Mouse (Mus musculus) thymus, adult 2 months (tissue): ENCODE results near the gene Nabp1. TPM values are rescaled to one million over a fixed set of nuclear protein-coding genes. Genes with fewer than 3 reads are reported as not detected.

ENCODE experiments used
- DNase-seq: peaks from one replicate; pipeline ENCODE4 v3.0.0; 2021
- H3K27ac ChIP-seq: fragments of 200-500 bp; 2 replicates; pipeline ENCODE4 v1.5.1; 2012; ENCODE audit warnings: low read length, control low read depth; ENCODE audit not compliant: control insufficient read depth, insufficient read depth
- H3K27me3 ChIP-seq: fragments of 200-500 bp; 2 replicates; pipeline ENCODE4 v1.6.1; 2012; ENCODE audit warnings: mild to moderate bottlenecking, low read length, moderate library complexity, mixed read lengths; ENCODE audit not compliant: control insufficient read depth, insufficient read depth
- H3K36me3 ChIP-seq: fragments of 200-500 bp; 2 replicates; pipeline ENCODE4 v1.6.1; 2012; ENCODE audit warnings: mild to moderate bottlenecking, low read length, moderate library complexity; ENCODE audit not compliant: control insufficient read depth, insufficient read depth
- H3K4me1 ChIP-seq: fragments of 200-500 bp; replicated peaks from 2 replicates; pipeline ENCODE4 v1.6.1; 2012; ENCODE audit warnings: low read length; ENCODE audit not compliant: control insufficient read depth, insufficient read depth
- H3K4me3 ChIP-seq: fragments of 200-500 bp; 2 replicates; pipeline ENCODE4 v1.5.1; 2012; ENCODE audit warnings: mild to moderate bottlenecking, low read length, control low read depth, moderate library complexity; ENCODE audit not compliant: control insufficient read depth, insufficient read depth
- CTCF ChIP-seq: fragments of 200-500 bp; IDR thresholded peaks from 2 replicates; pipeline ENCODE4 v1.5.1; 2012; ENCODE audit warnings: mild to moderate bottlenecking, control low read depth, low read length, moderate library complexity, borderline replicate concordance; ENCODE audit not compliant: control insufficient read depth, poor library complexity, insufficient read depth; ENCODE audit errors: extremely low read depth
- POLR2A ChIP-seq: fragments of 200-500 bp; IDR thresholded peaks from 2 replicates; pipeline ENCODE4 v1.6.1; 2012; ENCODE audit warnings: mild to moderate bottlenecking, low read length, control low read depth, moderate library complexity; ENCODE audit not compliant: control insufficient read depth, poor library complexity, insufficient read depth; ENCODE audit errors: extremely low read depth
- WGBS: fragments of 180-500 bp; shearing (Covaris S2); methylation state at CpG from one replicate; pipeline ENCODE4 v1.1.7; 2018; 5-methylcytosine and 5-hydroxymethylcytosine counted together
- polyA plus RNA-seq: library from polyadenylated mRNA; depleted of rRNA; stranded (reverse); fragments of >200 nt; gene quantifications from 2 replicates; pipeline ENCODE4 v1.2.3, GENCODE M21; 2012

Nabp1 gene
- polyA plus RNA-seq, 1 experiment: 96.7 TPM

GRCm38 (mm10) chr1:51515041-51515440, 36.8 kb upstream of the Nabp1 start:
- Histone ChIP-seq H3K27ac (no peak overlapping the region), H3K4me3 (no peak overlapping the region), H3K36me3 (no peaks in the 10 kb centered on the region), H3K4me1 (peaks cover 16% of the 10 kb centered on the region), H3K27me3 (no peaks in the 10 kb centered on the region)
- no peak for TF ChIP-seq CTCF
- TF ChIP-seq POLR2A: no peak
- no peak for DNase-seq
- WGBS: 94% methylated on average over 3 of the region's 3 CpGs

DNA sequence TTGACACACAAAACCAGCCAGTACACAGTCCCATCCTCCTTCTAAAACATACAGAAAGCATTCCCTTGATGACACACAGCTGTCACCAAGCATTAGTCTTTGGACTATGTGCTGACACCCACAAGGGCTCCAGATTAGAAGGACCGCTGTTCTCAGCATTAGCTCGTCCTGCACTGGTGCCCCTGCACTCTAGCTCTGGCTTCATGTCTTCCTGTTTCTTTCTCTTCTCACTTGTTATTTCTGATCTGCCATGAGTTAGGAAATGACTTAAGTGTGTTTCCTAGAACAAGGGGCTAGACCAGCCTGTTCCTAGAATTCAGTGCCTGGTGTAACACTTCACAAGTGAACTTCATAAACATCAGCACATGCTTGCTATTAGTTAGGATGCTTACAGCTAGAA, 36.2 kb upstream of the Nabp1 start:
- H3K27me3 ChIP-seq: no peaks in the 10 kb centered on the region
- H3K4me1 ChIP-seq: peaks cover 14% of the 10 kb centered on the region
- H3K27ac ChIP-seq: no peak overlapping the region
- no peak for DNase-seq
- no peaks in the 10 kb centered on the region for H3K36me3 ChIP-seq
- WGBS: 65% methylated on average over 2 of the region's 2 CpGs
- TF ChIP-seq CTCF (no peak), POLR2A (no peak)
- no peak overlapping the region for H3K4me3 ChIP-seq

- no peak overlapping the region for H3K4me3 ChIP-seq
- WGBS: 71% methylated on average over 7 of the region's 7 CpGs
- no peaks in the 10 kb centered on the region for H3K27me3 ChIP-seq
- no peak for TF ChIP-seq CTCF
- TF ChIP-seq POLR2A: no peak
- H3K36me3 ChIP-seq: no peaks in the 10 kb centered on the region
- no peak for DNase-seq
- H3K27ac ChIP-seq: no peak overlapping the region
- H3K4me1 ChIP-seq: peaks cover 18% of the 10 kb centered on the region
Measured at GRCm38 (mm10) chr1:51513059-51513713, 35.0 kb upstream of the Nabp1 start.

GRCm38 (mm10) chr1:51512326-51512725, 34.1 kb upstream of the Nabp1 start:
- Histone ChIP-seq H3K27ac (no peak overlapping the region), H3K36me3 (no peaks in the 10 kb centered on the region), H3K4me1 (peaks cover 18% of the 10 kb centered on the region), H3K27me3 (no peaks in the 10 kb centered on the region), H3K4me3 (no peak overlapping the region)
- 98% methylated on average over 2 of the region's 2 CpGs for WGBS
- no peak for DNase-seq
- no peak for TF ChIP-seq CTCF
- TF ChIP-seq POLR2A: no peak

GRCm38 (mm10) chr1:51509776-51510175, 31.6 kb upstream of the Nabp1 start:
- no peaks in the 10 kb centered on the region for H3K36me3 ChIP-seq
- H3K27ac ChIP-seq: no peak overlapping the region
- no peak overlapping the region for H3K4me3 ChIP-seq
- DNase-seq: no peak
- no peaks in the 10 kb centered on the region for H3K27me3 ChIP-seq
- 85% methylated on average over 8 of the region's 8 CpGs for whole genome bisulfite sequencing
- no peak for TF ChIP-seq CTCF
- TF ChIP-seq POLR2A: no peak
- H3K4me1 ChIP-seq: peaks cover 20% of the 10 kb centered on the region

DNA sequence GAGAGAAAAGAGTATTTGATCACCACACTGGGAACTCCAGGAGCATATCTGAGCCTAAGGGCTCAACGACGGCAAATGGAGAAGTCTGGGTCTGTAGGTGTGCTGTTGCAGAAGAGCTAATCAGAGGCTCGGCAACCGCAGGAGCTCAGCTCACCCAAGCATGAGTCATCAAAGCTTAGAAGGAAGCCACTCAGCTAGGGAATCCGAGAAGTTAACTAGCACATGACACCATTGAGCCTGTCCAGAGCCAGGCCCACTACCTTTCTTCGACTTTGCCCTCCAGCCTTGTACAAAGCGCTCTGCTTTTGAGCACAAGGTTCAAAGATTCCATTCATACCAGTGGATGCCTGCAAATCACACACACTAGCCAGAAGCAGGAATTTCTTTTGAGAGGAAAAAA, 30.9 kb upstream of the Nabp1 start:
- H3K27me3 ChIP-seq: no peaks in the 10 kb centered on the region
- DNase-seq: peak; percentile 24
- H3K4me1 ChIP-seq: peaks cover 17% of the 10 kb centered on the region
- WGBS: 6% methylated on average over 7 of the region's 7 CpGs
- H3K27ac ChIP-seq: no peak overlapping the region
- TF ChIP-seq CTCF (no peak), POLR2A (no peak)
- H3K4me3 ChIP-seq: no peak overlapping the region
- no peaks in the 10 kb centered on the region for H3K36me3 ChIP-seq

GRCm38 (mm10) chr1:51508543-51508942, 30.3 kb upstream of the Nabp1 start:
- WGBS: 72% methylated on average over 3 of the region's 3 CpGs

More at GRCm38 (mm10) chr1:51508543-51508942, 30.3 kb upstream of the Nabp1 start:
- Histone ChIP-seq H3K4me1 (peaks cover 15% of the 10 kb centered on the region), H3K27me3 (no peaks in the 10 kb centered on the region), H3K36me3 (no peaks in the 10 kb centered on the region), H3K4me3 (no peak overlapping the region), H3K27ac (no peak overlapping the region)
- TF ChIP-seq CTCF (no peak), POLR2A (no peak)
- DNase-seq: no peak
